Mouse (Mus musculus) ES-Bruce4 (cell line): ENCODE measurements around the gene Tes.
A peak's percentile ranks its signal among the peaks of the same experiment; 100 is the strongest.

Experiments
- CTCF ChIP-seq: IDR thresholded peaks from one replicate; pipeline ENCODE4 v1.8.1; 2011; ENCODE audit warnings: low read depth, low read length
- POLR2A ChIP-seq: IDR thresholded peaks from one replicate; pipeline ENCODE4 v1.8.1; 2011; ENCODE audit warnings: low read length; ENCODE audit not compliant: insufficient read depth

DNA sequence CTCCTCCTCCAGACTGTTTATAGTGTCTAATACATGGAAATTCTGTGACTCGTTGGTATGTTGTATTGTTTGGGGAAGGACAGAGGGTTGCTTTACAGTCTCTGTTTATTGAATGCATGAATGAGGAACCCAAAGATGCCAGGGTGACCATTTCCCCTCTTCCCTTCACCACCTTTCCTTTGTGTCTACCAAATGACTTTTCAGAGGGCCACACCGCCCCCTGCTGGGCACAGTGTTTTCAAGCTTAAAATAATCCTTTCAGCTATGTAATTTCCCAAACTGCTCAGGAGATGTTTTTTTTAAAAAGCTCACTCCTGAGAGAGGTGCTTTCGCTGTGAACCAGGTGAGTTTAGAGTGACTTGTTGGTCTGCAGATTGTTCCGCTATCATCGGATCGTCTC is 22.5 kb downstream of the Tes start:
- TF ChIP-seq POLR2A (no peak), CTCF (peak; percentile 64)
